Mouse (Mus musculus) forebrain, embryonic 11.5 days (tissue): Measurements from ENCODE around the gene Mia. TPM values are rescaled to one million over a fixed set of nuclear protein-coding genes. Genes with fewer than 3 reads are reported as not detected.
A peak's percentile ranks its signal among the peaks of the same experiment; 100 is the strongest.

Source experiments
- ATAC-seq: fragments of 200-750 bp; cut with Nextera tagmentation; replicated peaks from 2 replicates; pipeline ENCODE4 v1.8.0; 2017; ENCODE audit warnings: moderate TSS enrichment; ENCODE audit not compliant: low FRiP score
- DNase-seq: peaks from one replicate; pipeline ENCODE4 v3.0.0-alpha.2; 2017; ENCODE audit warnings: low spot score
- H3K27ac ChIP-seq: fragments of 300-500 bp; sonication (generic); 2 replicates; pipeline ENCODE4 v1.5.1; 2014; ENCODE audit warnings: low read depth, low read length
- H3K27me3 ChIP-seq: fragments of 300-500 bp; sonication (generic); 2 replicates; pipeline ENCODE4 v1.6.1; 2014; ENCODE audit warnings: mild to moderate bottlenecking, low read length, mixed read lengths; ENCODE audit not compliant: control insufficient read depth, insufficient read depth
- H3K36me3 ChIP-seq: fragments of 300-500 bp; sonication (generic); 2 replicates; pipeline ENCODE4 v1.6.1; 2014; ENCODE audit warnings: mild to moderate bottlenecking, low read length, moderate library complexity, mixed read lengths; ENCODE audit not compliant: control insufficient read depth, insufficient read depth
- H3K4me1 ChIP-seq: fragments of 300-500 bp; sonication (generic); replicated peaks from 2 replicates; pipeline ENCODE4 v1.6.1; 2014; ENCODE audit warnings: low read length, mixed read lengths; ENCODE audit not compliant: control insufficient read depth, insufficient read depth
- H3K4me2 ChIP-seq: fragments of 300-500 bp; sonication (generic); 2 replicates; pipeline ENCODE4 v1.6.1; 2014; ENCODE audit warnings: low read depth, mild to moderate bottlenecking, low read length, moderate library complexity, mixed read lengths; ENCODE audit not compliant: severe bottlenecking
- H3K4me3 ChIP-seq: fragments of 300-500 bp; sonication (generic); 2 replicates; pipeline ENCODE4 v1.5.1; 2014; ENCODE audit warnings: low read depth, low read length
- H3K9ac ChIP-seq: fragments of 300-500 bp; sonication (generic); 2 replicates; pipeline ENCODE4 v1.6.1; 2014; ENCODE audit warnings: low read length
- H3K9me3 ChIP-seq: fragments of 300-500 bp; sonication (generic); 2 replicates; pipeline ENCODE4 v1.6.1; 2016; ENCODE audit warnings: low read length, mixed read lengths; ENCODE audit not compliant: control insufficient read depth
- WGBS: fragments of 180-500 bp; shearing (Covaris S2); extraction: QIAGEN DNeasy Blood & Tissue Kit; methylation state at CpG from one replicate; pipeline ENCODE4 v1.1.7; 2014; 5-methylcytosine and 5-hydroxymethylcytosine counted together
- microRNA counts: library from miRNA; unstranded; fragments of <30 nt; microRNA quantifications from one replicate; lab custom pipeline; 2015
- microRNA-seq: library from miRNA; unstranded; fragments of <30 nt; microRNA quantifications from one replicate; pipeline ENCODE4, GENCODE M21; 2016; ENCODE audit not compliant: insufficient number of aligned reads
- polyA plus RNA-seq: library from polyadenylated mRNA; unstranded; fragments of >200 nt; fragmentation: Nextera tagmentation; extraction: Ambion mirVana; gene quantifications from 2 replicates; pipeline ENCODE4 v1.2.1, GENCODE M21; 2014

The Mia gene
- polyA plus RNA-seq, 1 experiment from 2014 or later = 1.6 TPM

DNA sequence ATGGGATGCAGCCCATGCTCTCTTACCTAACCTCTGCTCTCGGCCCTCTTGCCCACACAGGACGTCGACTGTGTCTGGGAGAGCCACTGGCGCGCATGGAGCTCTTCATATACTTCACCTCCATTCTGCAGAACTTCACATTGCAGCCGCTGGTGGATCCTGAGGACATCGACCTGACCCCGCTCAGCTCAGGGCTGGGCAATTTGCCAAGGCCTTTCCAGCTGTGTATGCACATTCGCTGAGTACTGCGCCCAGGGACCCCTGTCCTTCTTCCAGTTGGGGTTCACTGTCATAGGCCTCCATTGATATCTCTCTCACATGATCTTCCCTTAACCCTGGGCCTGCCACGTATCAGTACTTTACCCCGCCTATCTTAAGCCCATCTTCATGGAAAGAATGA, 47.8 kb downstream of the Mia start:
- Histone ChIP-seq H3K27me3 (no peaks in the 10 kb centered on the region), H3K27ac (no peak overlapping the region), H3K36me3 (no peaks in the 10 kb centered on the region), H3K9ac (no peak overlapping the region), H3K4me3 (no peak overlapping the region), H3K9me3 (no peaks in the 10 kb centered on the region; the same call in 1 of the 2 replicates), H3K4me1 (no peaks in the 10 kb centered on the region), H3K4me2 (no peak overlapping the region)
- WGBS = 79% methylated on average over 12 of the region's 12 CpGs
- ATAC-seq = 0 out of 2 replicates have a peak, but pooled peaks have one; percentile 15
- DNase-seq = no peak

DNA sequence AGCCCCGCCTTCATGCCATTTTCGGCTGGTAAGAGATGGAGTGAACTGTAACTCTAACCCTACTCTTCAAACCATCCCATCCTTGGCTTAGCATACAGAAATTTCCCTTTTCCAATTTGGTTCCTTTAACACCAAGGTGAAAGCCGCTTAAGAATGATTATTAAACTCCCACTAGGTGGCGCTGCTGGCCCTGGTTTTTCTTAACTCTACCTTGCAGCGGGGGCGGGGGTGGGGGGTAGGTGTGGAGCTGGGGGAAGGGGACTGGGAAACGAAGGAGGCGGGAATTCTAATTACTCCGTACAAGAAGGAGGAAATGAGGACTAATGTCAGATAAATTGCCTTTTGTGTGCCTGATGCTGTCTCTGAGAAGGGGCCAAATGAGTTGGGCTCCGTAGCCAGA, 48.4 kb downstream of the Mia start:
- H3K9me3 ChIP-seq = no peaks in the 10 kb centered on the region; the same call in 1 of the 2 replicates
- H3K4me1 ChIP-seq = no peaks in the 10 kb centered on the region
- H3K4me2 ChIP-seq = no peak overlapping the region
- 18% methylated on average over 10 of the region's 10 CpGs for WGBS
- no peaks in the 10 kb centered on the region for H3K36me3 ChIP-seq
- peak; percentile 78 for DNase-seq
- no peaks in the 10 kb centered on the region for H3K27me3 ChIP-seq
- no peak overlapping the region for H3K27ac ChIP-seq
- H3K4me3 ChIP-seq = no peak overlapping the region
- H3K9ac ChIP-seq = no peak overlapping the region
- ATAC-seq = 0 out of 2 replicates have a peak, but pooled peaks have one; percentile 7

DNA sequence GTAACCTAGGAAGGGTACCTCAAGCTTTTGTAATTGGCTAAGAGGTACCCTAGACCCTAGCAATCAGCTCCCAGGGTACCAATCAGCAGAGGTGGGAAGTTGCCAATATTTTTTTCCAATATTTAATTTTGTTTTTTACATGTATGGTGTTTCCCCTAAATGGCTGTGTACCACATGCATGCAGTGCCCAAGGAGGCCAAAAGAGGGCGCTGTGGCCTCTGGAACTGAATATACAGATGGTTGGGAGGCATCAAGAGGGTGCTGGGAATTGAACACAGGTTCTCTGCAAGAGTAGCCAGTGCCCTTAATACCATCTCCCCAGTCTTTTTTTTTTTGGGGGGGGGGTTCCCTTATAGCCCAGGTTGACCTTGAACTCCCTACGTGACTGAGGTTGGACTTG, 49.6 kb downstream of the Mia start:
- 62% methylated on average over 2 of the region's 2 CpGs for WGBS
- no peak overlapping the region for H3K4me2 ChIP-seq

DNA sequence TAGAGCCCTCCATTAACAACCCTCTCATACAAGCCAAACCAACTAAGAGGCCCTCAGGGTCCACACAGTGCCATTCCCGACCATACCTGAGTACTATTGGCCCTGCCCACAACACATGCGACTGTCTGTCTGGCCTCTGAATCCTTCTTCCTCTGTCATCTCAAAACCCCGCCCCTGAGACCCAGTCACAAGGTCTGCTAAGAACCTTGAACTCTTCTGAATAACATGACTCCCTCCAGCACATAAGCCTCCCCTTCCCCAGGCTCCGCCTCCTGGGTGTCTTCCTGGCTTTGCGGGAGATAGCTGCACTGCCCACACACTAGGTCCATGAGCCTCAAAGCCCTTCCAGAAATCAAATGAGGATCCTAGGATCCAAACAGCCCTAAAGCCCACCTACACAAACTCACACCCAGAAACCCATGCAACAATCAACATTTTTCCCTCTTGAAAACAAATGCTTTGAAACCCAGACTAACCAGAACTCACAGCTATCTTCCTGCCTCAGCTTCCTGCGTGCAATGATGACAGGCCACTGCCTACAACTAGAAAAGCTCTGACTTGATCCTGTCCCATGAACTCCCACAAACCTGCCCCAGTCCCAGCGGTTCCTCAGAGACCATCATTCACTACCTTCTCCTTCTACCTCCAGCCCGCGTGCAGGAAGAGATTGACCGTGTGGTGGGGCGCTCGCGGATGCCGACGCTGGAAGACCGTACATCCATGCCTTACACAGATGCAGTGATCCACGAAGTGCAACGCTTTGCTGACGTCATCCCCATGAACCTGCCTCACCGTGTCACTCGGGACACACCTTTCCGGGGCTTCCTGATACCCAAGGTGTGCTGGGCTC, 50.2 kb downstream of the Mia start:
- H3K4me3 ChIP-seq = no peak overlapping the region
- H3K36me3 ChIP-seq = no peaks in the 10 kb centered on the region
- no peaks in the 10 kb centered on the region for H3K4me1 ChIP-seq
- H3K9ac ChIP-seq = no peak overlapping the region
- ATAC-seq (no peak), DNase-seq (no peak)
- no peaks in the 10 kb centered on the region; the same call in 1 of the 2 replicates for H3K9me3 ChIP-seq
- 89% methylated on average over 22 of the region's 22 CpGs for WGBS
- H3K27ac ChIP-seq = no peak overlapping the region
- no peak overlapping the region for H3K4me2 ChIP-seq
- H3K27me3 ChIP-seq = no peaks in the 10 kb centered on the region

More for the DNA sequence above, 49.6 kb downstream of the Mia start:
- no peaks in the 10 kb centered on the region for H3K36me3 ChIP-seq
- H3K4me3 ChIP-seq = no peak overlapping the region
- no peak overlapping the region for H3K27ac ChIP-seq
- DNase-seq = no peak
- H3K9ac ChIP-seq = no peak overlapping the region
- H3K4me1 ChIP-seq = no peaks in the 10 kb centered on the region
- no peaks in the 10 kb centered on the region; the same call in 1 of the 2 replicates for H3K9me3 ChIP-seq
- ATAC-seq = no peak
- no peaks in the 10 kb centered on the region for H3K27me3 ChIP-seq

DNA sequence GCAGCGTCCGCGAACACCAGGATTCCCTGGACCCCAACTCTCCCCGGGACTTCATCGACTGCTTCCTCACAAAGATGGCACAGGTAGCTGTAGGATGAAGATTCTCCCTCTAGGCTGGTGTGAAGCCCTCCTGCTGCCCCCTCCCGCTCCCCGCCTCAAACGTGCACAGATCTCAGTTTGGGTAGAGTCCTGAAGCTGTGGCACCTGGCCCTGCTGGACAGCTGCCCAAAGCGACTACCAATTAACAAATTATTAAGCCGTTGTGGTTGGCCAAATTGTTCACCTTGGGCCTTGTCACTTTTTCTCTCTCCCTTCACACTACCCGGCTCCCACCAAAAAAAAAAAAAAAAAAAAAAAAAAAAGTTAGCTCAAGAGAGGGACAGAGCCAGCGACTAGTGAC, 51.1 kb downstream of the Mia start:
- Histone ChIP-seq H3K4me2 (no peak overlapping the region), H3K27ac (no peak overlapping the region), H3K4me1 (no peaks in the 10 kb centered on the region), H3K4me3 (no peak overlapping the region), H3K36me3 (no peaks in the 10 kb centered on the region), H3K9me3 (no peaks in the 10 kb centered on the region; the same call in 1 of the 2 replicates), H3K27me3 (no peaks in the 10 kb centered on the region), H3K9ac (no peak overlapping the region)
- 92% methylated on average over 12 of the region's 12 CpGs for WGBS
- ATAC-seq (no peak), DNase-seq (no peak)

MicroRNA genes within 50 kb of the gene (microRNA counts, 519-probe panel; counts per million panel counts)
- microRNA mmu-miR-1191 (lab: Ali Mortazavi, UCI) = 31.2 counts per million

Small RNA genes within 50 kb of the gene (microRNA-seq; reads per million reads assigned to microRNA genes)
- 2.5 reads per million for gene Mir1191
- not detected for gene Mir3101

Other genes with a start within 250 kb of the Mia start
- not detected in 2 replicates for gene Cyp2a22, start 241.8 kb downstream of the Mia start, polyA plus RNA-seq
- gene Cyp2a12, start 152.1 kb downstream of the Mia start, polyA plus RNA-seq = not detected in 2 replicates
- not detected in 2 replicates for gene Cyp2f2, start 61.2 kb downstream of the Mia start, polyA plus RNA-seq
- gene Cyp2t4, start 27.4 kb downstream of the Mia start, polyA plus RNA-seq = 0.27 TPM in 1 of 2 replicates, not detected in the other
- 60.7 and 70.2 TPM in 2 replicates for gene Egln2, start 14.4 kb downstream of the Mia start, polyA plus RNA-seq
- gene Rab4b, start 2.3 kb downstream of the Mia start, polyA plus RNA-seq = 52.3 and 52.5 TPM in 2 replicates
- gene Gm21983, start 71 bp downstream of the Mia start, polyA plus RNA-seq = 0.98 TPM in 1 of 2 replicates, not detected in the other
- gene BC024978, start 14.6 kb upstream of the Mia start, polyA plus RNA-seq = 4.5 and 5.3 TPM in 2 replicates
- gene Snrpa, start 15.1 kb upstream of the Mia start, polyA plus RNA-seq = 369 and 390 TPM in 2 replicates
- gene Itpkc, start 47.5 kb upstream of the Mia start, polyA plus RNA-seq = 6.6 and 8.1 TPM in 2 replicates
- gene Coq8b, start 51.9 kb upstream of the Mia start, polyA plus RNA-seq = 15.1 and 18.1 TPM in 2 replicates
- 19.1 and 20.1 TPM in 2 replicates for gene Numbl, start 77.3 kb upstream of the Mia start, polyA plus RNA-seq
- gene Ltbp4, start 156.5 kb upstream of the Mia start, polyA plus RNA-seq = 11.9 and 13.0 TPM in 2 replicates
- 64.3 and 67.6 TPM in 2 replicates for gene Shkbp1, start 174.9 kb upstream of the Mia start, polyA plus RNA-seq
- gene Gm20479, start 176.3 kb upstream of the Mia start, polyA plus RNA-seq = not detected in 2 replicates